Mouse (Mus musculus): ENCODE data around the gene Wdr60. TPM values are rescaled to one million over a fixed set of nuclear protein-coding genes. Genes with fewer than 3 reads are reported as not detected.
A peak's percentile ranks its signal among the peaks of the same experiment; 100 is the strongest.

Gene Wdr60
- total RNA-seq, 2 experiments from 2014 or later: 1.6 to 4.6 TPM

DNA sequence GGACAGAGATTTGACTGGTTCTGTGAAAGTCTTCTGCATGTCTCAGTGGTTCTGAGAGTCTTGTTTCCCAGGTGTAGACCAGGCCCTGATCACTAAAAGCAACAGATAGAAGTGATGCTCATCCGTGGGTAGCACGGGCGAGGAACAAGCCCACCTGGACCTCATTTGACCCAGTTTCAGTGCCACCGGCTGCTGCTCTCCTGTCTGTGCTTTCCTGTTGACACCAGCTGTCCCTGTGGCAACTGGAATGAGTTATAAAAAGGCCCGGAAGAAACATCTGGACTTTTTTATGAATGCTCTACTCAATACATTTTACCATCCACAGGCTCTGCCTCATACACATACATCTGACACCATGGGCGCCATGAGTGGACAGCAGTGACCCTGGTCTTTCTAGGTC, 64.0 kb downstream of the Wdr60 start:
- no peak for ATAC-seq (replicated peaks; ENCODE audit: low FRiP score, poor library complexity, severe bottlenecking)

DNA sequence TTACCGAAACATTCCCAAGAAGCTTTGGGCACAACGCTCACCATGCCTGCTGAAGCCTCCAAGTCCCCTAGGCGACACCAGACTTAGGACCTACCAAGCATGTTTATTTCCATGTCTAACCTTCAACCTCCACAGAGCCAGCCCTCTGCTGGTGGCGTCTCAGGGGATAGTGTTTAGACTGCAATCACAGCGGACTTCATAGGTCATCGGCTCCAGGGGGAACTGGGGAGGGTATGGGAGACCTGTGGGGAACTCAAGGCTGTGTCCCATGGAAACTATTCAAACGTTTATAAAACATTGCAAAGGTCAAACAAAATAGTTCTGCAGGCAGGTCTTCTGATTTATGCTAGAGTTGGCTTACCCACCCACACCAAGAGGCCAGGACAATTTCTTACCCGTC, 66.6 kb downstream of the Wdr60 start:
- ATAC-seq (replicated peaks; ENCODE audit: low FRiP score, poor library complexity, severe bottlenecking): no peak

DNA sequence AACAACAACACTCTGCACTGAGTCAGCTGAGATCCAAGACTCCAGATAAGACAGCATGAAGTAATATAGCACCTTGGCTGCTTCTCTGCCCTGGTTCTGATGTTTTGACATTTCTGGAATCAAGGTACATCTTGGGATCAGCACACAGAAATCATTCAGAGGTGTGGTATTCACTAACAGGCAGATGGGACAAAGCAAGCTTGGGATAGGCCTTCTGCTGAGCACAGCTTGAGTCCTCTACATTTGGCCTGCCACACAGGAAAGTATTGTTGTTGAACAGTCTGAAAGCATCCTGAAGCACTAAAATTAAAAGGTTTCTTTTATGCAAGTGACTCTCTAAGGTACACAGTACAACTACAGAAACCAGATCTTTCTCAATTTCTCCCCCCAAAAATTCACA, 68.2 kb downstream of the Wdr60 start:
- no peak for ATAC-seq (replicated peaks; ENCODE audit: low FRiP score, poor library complexity, severe bottlenecking)

DNA sequence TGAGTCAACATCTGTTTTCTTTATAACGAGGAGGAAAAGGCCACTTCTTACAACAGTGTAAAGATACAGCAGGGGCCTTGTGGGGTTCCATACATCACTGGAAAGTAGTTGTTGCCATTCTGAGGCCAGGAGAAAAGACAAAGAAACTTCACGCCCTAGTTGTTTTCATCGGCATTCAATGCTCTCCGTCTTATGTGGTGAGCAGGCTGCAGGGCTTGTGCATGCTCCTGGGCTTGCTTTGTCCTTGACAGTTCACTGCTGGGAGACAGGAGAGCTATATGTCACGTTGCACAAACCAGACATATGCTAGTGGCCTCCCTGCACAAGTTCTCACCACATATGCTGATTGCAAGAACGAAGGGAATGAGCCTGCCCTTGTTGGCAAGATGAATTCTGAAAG, 68.9 kb downstream of the Wdr60 start:
- ATAC-seq (replicated peaks; ENCODE audit: low FRiP score, poor library complexity, severe bottlenecking): no peak

DNA sequence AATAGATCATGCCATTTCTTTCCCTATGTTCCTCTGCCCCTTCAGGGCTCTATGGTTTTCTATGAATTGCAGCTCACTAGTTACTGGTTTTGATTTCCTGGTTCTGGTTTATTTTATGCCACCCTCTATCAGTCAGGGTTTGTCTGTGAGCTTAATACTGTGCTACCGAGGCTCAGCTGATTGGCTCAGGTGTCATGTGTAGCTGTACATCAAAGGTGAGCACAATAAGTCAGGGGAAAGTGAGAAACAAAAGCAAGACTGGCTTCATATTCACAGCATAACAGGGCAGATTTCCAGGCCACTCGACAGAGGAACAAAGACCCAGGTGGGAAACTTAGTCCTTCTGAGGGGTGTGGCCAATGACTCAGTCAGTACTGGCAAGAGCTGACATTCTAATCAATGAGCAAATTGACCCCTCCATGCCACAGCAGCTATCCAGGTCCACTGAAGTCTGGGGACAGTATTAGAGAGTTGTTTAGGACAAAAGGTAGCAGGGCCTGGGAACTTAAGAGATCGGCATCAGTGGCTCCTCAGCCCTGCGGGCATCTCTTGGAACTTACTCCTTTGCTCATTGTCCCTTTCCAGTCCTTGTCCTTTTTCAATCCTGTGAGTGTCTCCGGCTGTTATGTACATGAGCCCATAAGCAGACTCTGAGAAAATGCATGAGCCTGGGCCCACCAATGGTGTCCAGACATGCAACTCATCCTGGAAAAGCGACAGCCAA, 79.4 kb downstream of the Wdr60 start:
- no peak for ATAC-seq (replicated peaks; ENCODE audit: low FRiP score, poor library complexity, severe bottlenecking)

DNA sequence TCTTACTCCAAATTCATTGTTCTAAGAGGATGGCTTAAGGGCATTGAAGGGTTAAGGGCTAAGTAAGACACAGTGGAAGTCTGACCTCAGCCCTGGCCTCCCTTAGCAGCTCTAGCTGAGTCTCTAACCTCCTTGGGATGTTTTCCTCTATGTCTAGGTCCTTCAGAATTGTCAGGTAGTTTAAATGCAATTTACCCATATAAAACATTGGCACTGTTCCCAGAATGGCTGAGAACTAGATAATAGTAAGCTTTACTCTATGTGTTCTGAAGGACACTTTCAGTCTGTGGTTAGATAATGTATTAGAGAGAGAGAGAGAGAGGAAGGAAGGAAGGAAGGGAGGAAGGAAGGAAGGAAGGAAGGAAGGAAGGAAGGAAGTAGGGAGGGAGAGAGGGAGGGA, 80.4 kb downstream of the Wdr60 start:
- ATAC-seq (replicated peaks; ENCODE audit: low FRiP score, poor library complexity, severe bottlenecking): no peak

DNA sequence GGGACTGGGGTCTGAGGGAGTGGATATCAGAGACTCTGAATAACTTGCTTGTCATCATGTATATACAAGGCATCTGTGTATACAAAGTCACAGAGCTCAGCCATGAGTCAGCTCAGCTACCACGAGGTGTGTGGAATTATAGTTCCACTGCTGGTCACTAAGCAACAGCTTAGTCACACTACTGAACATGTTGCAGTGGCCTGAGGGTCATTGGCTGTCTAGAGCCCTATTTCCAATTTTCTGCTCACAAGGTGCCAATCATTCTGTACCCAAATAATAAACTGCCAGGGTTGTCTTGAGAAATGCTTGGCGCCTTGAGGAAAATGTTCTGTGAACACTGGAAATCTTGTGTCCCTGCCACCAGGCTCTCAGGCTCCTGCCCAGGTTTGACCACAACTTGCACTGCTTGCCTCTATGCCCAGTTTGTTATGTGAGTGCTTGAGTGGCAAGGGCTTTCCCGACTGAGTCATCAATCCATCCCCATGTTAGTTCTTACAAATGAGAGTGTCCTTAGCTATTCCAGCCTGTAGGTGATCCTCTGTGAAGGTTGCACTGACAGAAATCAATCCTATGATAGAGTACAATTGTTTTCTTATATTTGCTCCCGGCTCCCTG, 81.3 kb downstream of the Wdr60 start:
- no peak for ATAC-seq (replicated peaks; ENCODE audit: low FRiP score, poor library complexity, severe bottlenecking)

DNA sequence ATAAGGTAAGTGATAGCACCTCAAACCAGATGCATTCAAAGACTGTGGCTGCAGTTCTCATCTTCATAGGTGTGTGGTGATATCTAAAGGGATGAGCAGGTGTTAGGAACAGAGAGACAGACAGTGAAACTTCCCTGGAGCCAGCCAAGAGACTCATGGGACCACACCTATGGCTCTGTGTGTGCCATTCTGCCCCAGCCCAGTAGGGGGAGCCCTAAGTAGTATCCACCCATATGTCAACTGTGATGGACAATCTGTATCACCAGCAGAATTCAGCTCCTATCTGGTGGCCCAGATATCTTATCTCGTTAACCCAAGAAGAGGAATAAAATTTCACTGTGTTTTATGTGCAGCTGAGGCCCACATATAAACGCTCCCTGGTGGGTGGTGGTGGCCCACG, 85.9 kb downstream of the Wdr60 start:
- peak; percentile 82 for ATAC-seq (replicated peaks; ENCODE audit: low FRiP score, poor library complexity, severe bottlenecking)

DNA sequence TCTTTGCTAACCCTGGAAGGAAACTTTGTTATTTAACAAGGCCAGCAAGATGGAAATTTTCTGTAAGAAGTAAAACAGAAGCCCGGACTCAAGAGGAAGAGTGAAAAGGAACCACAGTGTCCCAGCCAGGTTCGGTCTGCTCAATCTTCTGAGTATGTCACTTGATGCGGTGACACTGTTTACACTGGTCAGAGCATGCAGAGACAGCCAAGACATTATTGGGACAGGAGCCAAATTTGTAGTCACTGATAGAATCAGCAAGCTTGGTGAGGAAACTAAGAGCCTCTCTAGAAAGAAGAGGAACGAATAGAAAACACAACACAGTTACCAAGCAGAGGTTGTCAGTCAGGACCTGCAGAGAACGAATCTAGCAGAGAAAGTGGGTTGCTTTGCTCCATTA, 93.2 kb downstream of the Wdr60 start:
- ATAC-seq (replicated peaks; ENCODE audit: low FRiP score, poor library complexity, severe bottlenecking): no peak

DNA sequence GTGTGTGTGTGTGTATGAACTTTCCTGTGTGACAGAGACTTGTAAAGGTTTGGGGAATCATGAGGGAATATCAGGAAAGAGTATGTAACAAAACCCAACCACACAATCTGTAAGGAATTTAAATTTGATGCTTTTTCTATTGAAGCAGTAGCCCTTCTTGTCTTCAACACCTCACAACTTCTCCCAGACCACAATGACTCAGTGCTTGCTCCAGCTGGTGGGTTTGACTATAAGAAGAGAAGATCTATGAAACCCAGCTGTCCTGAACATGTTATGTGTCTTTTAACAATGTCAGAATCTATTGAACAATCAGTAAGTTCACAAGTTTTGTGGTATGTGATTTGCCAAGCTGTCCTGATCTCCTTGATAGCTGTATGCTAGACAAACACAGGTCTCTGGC, 97.5 kb downstream of the Wdr60 start:
- no peak for ATAC-seq (replicated peaks; ENCODE audit: low FRiP score, poor library complexity, severe bottlenecking)

DNA sequence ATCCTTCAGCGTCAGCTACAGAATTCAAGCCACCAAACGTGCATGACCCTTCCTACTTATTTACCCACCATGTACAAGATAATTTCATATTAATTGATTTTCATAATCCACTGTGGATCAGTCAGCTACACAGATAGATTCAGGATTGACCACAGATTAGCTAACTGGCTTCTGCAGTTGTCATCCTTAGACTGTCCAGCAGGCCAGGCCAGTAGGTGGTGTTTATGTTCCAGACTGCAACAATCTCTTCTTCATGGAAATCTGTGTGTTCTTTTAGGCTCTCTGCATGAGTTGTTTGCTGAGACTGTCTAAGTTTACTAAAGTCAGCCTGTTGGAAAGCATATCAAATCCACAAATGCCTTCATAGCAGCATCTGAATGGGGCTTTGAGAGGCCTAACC, 103.1 kb downstream of the Wdr60 start:
- ATAC-seq (replicated peaks; ENCODE audit: low FRiP score, poor library complexity, severe bottlenecking): no peak

DNA sequence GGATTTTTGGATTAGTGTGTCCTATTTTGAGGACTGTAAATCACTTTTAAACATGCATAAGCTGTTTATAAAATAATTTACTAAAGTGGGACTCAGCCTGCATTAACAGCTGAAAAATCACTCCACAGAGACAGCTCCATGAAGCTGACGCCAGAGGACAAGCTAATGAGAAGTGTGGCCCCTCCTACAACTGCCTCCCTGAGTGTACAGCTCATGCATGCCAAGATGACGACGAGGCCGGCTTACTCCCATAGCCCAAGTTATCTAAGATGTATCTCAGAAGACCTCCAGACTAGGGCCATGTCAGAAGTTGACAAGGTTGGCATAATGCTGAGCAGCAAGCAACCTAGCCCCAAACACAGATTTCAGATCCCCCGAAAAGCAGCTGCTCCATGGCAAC, 103.6 kb downstream of the Wdr60 start:
- ATAC-seq (replicated peaks; ENCODE audit: low FRiP score, poor library complexity, severe bottlenecking): no peak

DNA sequence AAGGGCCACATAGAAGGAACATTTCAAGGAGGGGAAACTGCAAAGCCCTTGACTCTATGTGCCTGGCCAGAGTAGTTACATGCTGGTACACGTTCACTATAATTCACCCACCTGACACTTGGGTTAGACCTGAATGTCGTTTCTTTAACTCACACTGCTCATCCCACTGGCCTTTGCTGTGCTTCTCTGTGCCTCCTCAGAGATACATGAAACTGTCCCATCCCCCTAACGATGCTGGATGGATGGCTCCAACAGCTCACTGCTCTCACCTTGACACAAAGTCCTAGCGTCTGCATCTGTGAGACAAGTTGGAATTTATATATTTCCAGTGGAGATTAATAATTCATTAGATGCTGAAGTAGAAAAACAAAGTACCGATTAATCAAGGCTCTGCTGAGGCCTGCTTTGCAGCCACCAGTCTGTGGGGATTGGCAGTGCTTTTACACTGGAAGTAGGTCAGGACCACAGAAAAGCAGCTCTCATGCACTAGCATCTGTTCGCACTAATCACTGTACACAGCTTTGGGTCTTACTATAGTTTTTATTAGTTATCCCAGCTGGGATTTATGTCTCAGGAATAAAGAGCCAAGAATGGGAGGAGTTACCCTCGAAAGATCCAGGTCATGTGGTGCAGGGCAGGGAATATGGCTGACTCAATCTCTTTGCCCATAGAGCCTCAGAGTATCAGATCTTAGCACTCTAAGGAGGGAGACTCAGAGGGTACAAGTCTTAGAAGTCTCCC, 105.9 kb downstream of the Wdr60 start:
- ATAC-seq (replicated peaks; ENCODE audit: low FRiP score, poor library complexity, severe bottlenecking): no peak

Other genes starting within 250 kb of the Wdr60 start
- gene Zfp386, start 215.3 kb downstream of the Wdr60 start, total RNA-seq (2015; ENCODE audit: low replicate concordance): 7.9 and 11.9 TPM in 2 replicates
- gene Zfp386, start 215.3 kb downstream of the Wdr60 start, total RNA-seq (2017; ENCODE audit: low replicate concordance): 4.6 and 5.9 TPM in 2 replicates
- not detected in 2 replicates for gene Vipr2, start 185.3 kb downstream of the Wdr60 start, total RNA-seq (2015; ENCODE audit: low replicate concordance)
- gene Vipr2, start 185.3 kb downstream of the Wdr60 start, total RNA-seq (2017; ENCODE audit: low replicate concordance): not detected in 2 replicates
- gene Gm11027, start 12.4 kb upstream of the Wdr60 start, total RNA-seq (2015; ENCODE audit: low replicate concordance): not detected in 2 replicates
- not detected in 2 replicates for gene Gm11027, start 12.4 kb upstream of the Wdr60 start, total RNA-seq (2017; ENCODE audit: low replicate concordance)
- gene Esyt2, start 18.2 kb upstream of the Wdr60 start, total RNA-seq (2015; ENCODE audit: low replicate concordance): 27.3 and 28.6 TPM in 2 replicates
- gene Esyt2, start 18.2 kb upstream of the Wdr60 start, total RNA-seq (2017; ENCODE audit: low replicate concordance): 41.3 and 45.6 TPM in 2 replicates
- 52.2 and 57.3 TPM in 2 replicates for gene Ncapg2, start 142.4 kb upstream of the Wdr60 start, total RNA-seq (2015; ENCODE audit: low replicate concordance)
- gene Ncapg2, start 142.4 kb upstream of the Wdr60 start, total RNA-seq (2017; ENCODE audit: low replicate concordance): 100 and 123 TPM in 2 replicates
- not detected in 2 replicates for gene Ptprn2, start 222.7 kb upstream of the Wdr60 start, total RNA-seq (2015; ENCODE audit: low replicate concordance)
- not detected in 2 replicates for gene Ptprn2, start 222.7 kb upstream of the Wdr60 start, total RNA-seq (2017; ENCODE audit: low replicate concordance)

Data from erythroblast, adult 5-6 weeks (primary cell).